Mouse (Mus musculus): ENCODE data around the gene Prss30. TPM values are rescaled to one million over a fixed set of nuclear protein-coding genes. Genes with fewer than 3 reads are reported as not detected.
"Not testable (repeated sequence)": the region's sequence is repeated elsewhere in the genome, so short reads cannot be mapped to it uniquely, and the experiment has no call there.

The Prss30 gene
- total RNA-seq, 2 experiments from 2014 or later: not detected

DNA sequence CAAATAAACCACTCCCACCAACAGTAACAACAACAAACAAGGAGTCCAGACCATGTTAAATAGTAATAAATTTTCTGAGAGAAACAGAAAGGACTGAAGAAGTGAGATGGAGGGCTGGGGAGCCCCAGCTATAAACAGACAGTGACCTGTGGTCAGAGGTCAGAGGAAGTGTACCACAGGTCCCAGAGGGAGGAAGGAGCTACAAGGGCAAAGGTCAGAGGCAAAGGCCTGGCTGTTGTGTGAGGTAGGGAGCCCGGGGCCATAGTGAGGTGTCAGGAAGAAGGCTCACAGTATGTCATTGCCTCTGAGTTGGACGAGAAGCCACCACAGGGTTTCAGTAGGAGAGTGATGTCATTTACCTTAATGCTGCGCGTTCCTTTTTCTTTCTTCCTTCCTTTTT, 2.5 kb upstream of the Prss30 start:
- DNase-seq: no peak

DNA sequence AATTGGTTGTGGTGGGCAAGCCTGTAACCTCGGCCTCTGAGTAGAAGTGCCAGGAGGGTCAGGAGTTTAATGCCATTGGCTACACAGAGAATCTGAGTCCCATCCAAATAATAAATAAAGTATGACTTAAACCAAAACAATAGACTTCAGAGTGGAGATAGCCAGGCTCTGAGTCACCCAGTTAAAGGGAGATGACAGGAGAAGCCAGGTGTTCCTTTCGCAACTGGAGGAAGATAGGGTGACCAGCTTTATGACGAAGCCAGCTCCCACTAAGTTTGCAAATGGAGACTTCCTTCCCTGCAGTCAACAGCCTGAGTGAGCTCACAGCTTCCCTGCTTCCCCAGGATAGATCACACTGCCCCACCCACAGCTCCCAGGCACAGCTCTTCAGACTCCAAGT, 895 bp downstream of the Prss30 start:
- DNase-seq: no peak

DNA sequence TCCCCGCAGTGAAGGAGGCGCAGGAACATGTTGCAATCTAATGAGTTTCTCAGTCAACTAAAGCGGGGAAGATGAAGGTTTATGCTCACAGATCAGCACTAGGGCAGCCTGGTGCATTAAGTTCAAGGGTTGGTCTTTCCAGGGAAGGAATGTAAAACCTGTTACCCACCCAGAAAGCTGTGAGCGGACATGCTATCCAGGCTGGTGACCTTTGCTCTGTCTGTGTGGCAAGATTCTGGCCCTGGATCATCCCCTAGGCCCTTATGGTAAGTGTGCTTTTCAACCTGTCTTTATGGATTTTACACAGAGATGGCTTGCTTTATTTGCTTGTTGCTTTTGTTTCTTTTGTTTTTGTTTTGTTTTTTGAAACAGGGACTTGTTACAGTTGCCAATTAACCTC, 3.7 kb downstream of the Prss30 start:
- no peak for DNase-seq

DNA sequence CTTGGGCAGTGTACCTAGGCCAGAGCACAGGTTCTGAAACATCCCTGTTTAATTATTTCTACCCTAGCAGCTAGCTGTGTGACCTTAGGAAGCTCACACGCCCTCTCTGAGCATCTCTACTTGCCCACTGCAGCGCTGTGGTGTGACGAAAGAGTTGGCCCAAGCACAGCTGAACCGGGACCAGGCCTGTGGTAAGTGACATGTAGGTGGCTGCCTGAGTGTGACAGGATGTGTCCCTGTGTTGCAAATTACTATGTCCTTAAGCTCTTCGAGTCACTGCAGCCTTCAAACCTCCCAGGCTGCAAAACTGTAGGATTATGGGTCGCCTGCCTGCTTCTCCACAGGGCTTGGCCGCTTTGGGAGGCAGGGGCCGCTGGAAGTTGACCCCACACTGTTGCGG, 9.1 kb downstream of the Prss30 start:
- no peak for DNase-seq

DNA sequence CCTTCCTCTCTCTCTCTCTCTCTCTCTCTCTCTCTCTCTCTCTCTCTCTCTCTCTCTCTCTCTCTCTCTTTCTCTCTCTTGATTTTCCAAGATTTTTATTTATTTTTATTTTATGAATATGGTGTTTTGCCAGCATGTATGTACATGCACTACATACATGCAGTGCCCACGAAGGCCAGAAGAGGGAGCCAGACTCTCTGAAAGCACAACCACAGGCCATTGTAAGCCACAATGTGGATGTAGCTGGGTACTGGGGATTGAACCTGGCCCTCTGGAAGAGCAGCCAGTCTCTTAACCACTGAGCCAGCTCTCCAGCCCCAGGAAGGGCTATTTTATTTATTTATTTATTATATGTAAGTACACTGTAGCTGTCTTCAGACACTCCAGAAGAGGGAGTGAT, 11.1 kb downstream of the Prss30 start:
- peak; percentile 84 for DNase-seq

DNA sequence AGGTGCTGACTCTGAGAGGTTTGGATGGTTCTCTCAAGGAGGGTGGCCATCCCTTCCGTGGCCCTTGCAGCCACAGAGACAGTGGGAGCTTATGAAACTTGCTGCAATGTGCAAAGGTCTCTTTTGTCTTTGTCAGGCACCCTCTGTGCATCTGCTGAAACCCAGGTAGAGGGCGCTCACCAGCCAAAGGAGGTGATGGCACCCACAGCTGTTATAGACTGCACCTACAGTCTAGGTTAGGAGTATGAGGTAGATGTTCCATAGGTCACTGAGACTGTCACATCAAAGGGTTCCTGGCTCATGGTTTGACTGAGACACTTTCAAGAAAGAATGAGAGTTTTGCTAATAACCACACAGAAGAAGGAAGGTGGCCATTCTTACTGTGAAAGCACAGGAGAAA, 11.6 kb downstream of the Prss30 start:
- no peak for DNase-seq

DNA sequence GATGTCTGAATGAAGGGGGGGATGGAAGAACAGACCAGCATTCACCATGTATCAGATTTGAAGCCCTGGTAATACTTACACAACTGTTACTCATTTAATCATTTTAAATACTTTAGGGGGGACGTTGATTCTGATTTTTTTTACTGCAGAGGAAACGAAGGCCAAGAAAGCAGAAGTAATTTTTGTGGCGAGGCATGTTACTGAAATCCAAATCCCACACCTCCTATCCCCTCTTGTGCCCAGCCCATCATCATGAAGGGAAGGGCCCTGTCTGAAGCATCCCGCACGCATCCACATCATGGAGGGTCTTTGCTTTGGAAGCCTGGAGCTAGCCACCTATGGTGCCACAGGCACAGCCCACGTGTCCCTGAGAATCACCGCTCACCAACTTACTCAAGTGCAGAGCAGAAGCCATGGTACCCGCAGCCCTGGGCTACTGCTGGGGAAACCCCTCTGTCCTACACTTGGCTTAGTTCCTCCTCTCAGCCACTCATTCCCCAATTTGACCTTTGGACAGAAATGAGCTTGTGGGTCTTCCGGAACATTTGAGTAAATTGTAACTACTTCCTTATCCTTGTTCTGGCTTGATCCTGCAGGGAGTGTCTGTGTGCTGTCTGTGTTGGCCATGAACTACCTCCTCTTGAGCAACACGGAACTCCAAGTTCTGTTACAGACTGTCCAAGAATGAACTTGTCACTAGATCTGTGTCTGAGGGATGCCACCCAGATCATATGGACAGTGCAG, 13.5 kb downstream of the Prss30 start:
- DNase-seq: no peak

DNA sequence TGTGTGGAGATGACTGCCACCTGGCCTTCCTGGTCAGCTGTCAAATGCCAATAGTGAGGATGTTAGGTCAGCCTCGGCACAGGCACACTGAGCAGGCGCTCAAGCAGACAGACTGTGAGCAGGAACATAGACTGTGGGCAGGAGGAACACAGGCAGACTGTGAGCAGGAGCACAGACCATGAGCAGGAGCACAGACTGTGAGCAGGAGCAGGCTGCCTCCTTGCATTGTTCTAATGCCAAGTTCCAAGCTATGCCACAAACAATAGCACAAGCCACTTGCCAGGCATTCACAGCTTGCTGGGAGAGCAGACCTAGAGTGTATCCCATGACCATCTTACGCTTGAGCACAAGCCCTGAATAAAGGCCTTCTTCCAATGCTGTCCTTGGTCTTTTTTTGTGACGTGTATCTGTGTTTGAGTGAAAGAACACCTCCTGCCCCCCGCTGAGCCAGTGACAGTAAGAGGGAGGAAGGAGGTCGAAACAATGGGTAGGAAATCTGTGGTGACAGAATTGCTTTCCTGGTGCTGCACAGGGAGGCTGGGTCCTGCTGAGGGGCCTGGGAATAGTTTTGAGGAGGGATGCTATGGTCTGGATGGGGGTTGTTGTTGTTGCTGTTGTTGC, 14.5 kb downstream of the Prss30 start:
- DNase-seq: no peak

DNA sequence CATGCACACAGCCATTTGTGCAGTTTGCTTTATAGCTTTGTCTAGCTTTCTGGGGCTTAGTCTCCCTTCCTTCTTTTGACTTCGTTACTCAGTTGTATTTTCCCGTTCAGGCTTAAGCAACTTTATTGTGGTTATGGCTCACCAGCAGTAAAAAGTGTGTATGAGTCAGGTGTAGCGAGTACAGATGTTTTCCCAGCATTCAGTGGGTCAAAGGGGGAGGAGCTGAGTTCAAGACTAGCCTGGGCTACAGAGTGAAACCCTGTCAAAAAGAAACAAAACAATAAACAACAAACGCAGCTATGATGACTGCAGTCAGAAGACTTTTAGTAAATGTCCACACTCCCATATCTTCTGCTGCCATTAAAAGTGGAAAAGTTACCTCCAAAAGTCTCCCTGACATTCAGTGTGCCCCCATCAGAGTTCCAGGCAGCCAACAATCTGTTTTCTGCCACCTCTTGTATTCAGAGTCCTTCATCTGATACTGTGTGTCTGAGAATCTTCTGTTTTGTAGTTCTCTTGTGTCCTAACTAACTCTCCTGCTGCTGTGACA, 18.7 kb downstream of the Prss30 start:
- no peak for DNase-seq

DNA sequence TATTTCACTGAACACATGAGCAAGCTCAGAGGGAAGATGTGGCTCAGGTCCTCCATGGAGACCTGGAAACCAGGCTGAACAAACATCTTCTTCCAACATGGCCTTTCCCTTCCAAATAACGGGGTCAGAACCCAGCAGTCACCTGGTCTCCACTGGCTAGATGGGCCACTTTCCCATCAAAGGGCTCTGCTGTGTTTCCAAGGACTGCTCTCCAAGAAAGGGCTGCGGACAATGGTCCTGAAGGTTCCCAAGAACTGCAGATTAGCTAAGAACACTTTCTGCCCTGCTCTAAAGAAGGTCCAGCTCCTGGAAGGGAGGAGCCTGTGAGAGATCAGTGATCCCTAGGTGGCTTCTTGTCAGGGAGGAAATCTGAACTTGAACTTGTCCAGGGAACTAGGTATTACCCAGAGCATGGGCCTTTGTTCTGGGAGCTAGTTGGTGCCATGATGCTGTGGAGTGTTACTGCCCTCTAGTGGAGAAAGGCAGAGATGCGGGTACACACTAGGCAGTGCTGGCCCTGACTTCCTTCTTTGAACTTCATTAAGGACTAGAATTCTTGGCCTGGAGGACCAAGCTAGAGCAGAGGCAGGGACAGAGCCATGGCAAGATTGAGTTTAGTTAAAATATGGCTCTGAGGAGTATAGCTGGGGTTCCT, 20.2 kb downstream of the Prss30 start:
- peak; percentile 86 for DNase-seq

DNA sequence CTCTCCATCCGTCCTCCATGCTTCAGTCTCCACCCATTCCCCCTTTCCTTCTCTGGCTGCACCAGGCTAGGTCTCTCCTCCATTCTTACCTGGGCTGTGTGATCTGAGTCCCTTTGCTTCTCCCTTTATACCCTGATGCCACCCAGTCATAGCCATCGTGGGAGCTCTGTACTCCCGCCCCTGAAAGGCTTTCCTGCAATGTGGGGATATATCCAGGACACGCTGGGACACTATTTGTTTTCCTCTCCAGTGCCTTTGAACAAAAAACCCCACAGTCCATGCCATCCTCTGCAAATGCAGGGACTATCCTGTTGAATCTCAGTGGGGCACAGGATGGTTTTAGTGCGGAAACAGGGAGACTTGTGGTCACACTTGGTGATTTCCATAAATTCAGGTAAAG, 25.2 kb downstream of the Prss30 start, which contains the start of gene Sbpl:
TSS of gene Sbpl (minus strand) at position 101 of the 400 bp plus-strand sequence.
- no peak for DNase-seq

DNA sequence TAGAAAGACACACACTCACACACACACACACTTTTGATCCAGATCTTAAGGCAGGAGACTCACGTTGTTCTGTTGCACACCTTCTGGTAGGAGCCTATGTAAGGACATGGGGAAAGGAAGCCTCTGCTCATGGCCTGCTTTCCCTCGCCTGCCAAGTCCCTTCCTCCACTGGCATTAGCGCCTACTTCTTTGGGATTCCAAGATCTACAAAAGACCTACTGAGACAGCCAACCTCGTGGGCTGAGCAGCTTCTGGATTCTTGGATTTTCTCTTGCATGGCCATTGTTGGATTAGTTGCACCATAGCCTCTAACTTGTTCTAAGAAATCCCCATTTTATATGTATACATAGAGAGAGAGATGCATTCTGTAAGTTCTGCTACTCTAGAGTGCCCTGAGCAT, 29.5 kb downstream of the Prss30 start:
- not testable (repeated sequence) for DNase-seq

DNA sequence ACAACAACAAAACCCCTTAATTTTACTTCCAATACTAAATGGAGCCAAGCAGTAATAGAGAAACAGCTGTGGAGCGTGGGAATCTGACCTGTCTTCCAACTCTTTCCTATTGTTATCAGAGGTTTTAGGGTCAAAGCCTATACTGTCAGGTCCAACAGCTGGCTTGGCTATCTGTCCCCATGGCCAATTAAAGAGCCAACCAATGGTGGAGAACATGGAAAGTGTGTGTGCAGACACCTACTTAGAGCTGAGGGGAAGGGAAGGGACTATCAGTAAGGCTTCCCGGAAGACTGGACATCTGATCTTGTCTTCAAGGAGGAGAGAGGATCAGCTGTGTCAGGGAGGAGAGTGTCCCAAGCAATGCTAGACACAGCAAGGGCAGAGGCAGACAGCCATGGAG, 31.3 kb downstream of the Prss30 start:
- no peak for DNase-seq

DNA sequence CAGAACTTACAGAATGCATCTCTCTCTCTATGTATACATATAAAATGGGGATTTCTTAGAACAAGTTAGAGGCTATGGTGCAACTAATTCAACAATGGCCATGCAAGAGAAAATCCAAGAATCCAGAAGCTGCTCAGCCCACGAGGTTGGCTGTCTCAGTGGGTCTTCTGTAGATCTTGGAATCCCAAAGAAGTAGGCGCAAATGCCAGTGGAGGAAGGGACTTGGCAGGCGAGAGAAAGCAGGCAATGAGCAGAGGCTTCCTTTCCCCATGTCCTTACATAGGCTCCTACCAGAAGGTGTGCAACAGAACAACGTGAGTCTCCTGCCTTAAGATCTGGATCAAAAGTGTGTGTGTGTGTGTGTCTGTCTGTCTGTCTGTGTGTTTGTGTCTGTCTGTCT, 32.9 kb downstream of the Prss30 start:
- not testable (repeated sequence) for DNase-seq

DNA sequence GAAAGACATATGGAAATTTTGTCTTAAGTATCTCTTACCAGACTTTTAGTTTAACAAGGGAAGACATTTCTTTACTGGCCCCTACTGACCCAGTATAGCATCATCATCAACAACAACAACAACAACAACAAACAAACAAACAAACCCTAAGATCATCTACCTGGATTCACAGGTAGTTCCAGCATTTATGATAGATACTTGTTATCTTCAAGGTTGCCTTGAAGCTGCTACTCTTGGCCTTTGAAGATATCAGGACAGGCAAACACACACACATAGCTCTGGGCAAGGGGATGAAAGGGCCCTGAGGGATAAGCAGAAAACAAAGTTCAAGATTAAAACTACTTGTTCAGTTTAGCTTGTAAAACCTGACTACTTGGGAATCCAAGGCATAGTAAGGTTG, 39.0 kb downstream of the Prss30 start, which contains the start of gene Sbp:
TSS of gene Sbp (plus strand) at position 301 of the 400 bp plus-strand sequence.
- DNase-seq: no peak

DNA sequence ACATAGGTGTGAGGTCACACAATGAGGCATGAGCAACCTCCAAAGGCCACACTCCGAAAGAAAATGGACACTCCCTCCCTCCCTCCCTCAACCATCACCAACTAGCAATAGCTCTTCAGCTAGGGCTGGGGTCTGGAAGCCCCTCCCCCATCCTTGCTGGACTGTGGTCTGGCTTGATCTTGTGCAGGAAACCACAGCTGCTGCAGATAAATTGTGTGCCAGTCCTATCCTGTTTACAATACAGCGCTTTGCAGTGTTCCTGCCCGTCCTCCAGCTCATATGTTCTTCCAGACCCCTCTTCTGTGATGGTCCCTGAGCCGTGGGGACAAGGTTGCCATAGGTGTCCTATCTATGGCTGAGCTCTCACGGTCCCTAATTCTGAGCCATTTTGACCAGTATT, 49.2 kb downstream of the Prss30 start:
- no peak for DNase-seq

DNA sequence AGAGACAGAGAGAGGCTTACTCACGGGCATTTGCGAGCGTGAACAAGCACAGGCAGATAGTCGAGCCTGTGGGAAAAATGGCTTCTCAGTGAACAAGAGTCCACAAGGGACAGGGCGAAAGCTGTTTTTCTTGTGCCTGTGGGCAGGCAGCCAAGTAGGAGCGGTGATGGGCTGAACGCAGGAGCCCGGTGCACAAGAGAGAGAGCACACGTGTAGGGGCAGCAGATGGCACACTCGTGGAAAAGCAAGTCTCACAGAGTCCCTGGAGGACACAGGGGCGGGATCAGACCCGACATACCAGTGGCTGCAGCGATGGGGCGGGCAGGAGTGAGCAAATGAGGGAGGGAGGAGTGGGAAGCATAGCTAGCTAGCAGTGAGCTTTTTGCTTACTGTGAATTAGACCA, 55.3 kb downstream of the Prss30 start:
- DNase-seq: peak; percentile 70

DNA sequence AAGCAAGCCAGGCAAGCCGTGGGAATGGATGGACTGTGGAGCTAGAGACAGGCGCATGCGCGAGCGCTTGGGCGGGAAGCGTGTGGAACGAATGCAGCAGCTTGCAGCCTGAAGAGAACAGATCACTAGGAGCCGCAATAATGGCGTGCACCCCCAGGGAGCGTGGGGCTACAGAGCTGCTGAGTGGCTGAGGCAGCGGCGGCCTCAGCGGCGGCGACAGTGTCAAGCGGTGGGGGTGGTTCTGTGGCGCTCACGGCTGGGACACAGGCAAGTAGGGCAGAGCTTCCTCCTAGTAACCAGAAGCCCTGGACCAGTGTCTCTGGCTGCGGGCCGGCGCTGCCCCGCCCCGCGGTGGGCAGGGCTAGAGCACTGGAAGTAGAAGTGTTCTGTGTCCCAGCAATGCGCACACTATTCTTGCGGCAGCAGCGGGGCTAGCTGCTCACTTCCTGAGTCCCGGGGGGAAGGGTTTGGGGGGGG, 55.8 kb downstream of the Prss30 start:
- peak; percentile 91 for DNase-seq

Small RNA genes within 50 kb of the gene (microRNA-seq; reads per million reads assigned to microRNA genes)
- 0 reads per million in 2 experiments for gene Gm27700

Other genes starting within 250 kb of the Prss30 start
- gene Paqr4, start 239.7 kb downstream of the Prss30 start, total RNA-seq (2021): 10 to 100 TPM; 19.1 to 19.3 TPM
- not detected for gene Kremen2, start 234.7 kb downstream of the Prss30 start, total RNA-seq (2021)
- 10 to 100 TPM; 32.8 to 33.4 TPM for gene Flywch1, start 209.0 kb downstream of the Prss30 start, total RNA-seq (2021)
- gene Flywch2, start 194.5 kb downstream of the Prss30 start, total RNA-seq (2021): 1 to 10 TPM; 1.2 to 2.2 TPM
- gene Srrm2, start 190.0 kb downstream of the Prss30 start, total RNA-seq (2021): 100 to 1,000 TPM; 275 to 287 TPM
- 100 to 1,000 TPM; 413 to 427 TPM for gene Elob, start 151.4 kb downstream of the Prss30 start, total RNA-seq (2021)
- gene Prss33, start 144.5 kb downstream of the Prss30 start, total RNA-seq (2021): not detected
- gene Prss32, start 136.7 kb downstream of the Prss30 start, total RNA-seq (2021): not detected
- not detected for gene Prss41, start 136.4 kb downstream of the Prss30 start, total RNA-seq (2021)
- gene Prss21, start 112.5 kb downstream of the Prss30 start, total RNA-seq (2021): not detected
- not detected for gene Dcpp1, start 99.7 kb downstream of the Prss30 start, total RNA-seq (2021)
- not detected for gene Dcpp2, start 99.7 kb downstream of the Prss30 start, total RNA-seq (2021)
- gene Dcpp3, start 63.1 kb downstream of the Prss30 start, total RNA-seq (2021): not detected
- not detected for gene Sbp, start 38.9 kb downstream of the Prss30 start, total RNA-seq (2021)
- gene Sbpl, start 25.3 kb downstream of the Prss30 start, total RNA-seq (2021): not detected
- not detected for gene Prss22, start 17.5 kb upstream of the Prss30 start, total RNA-seq (2021)
- gene Prss27, start 57.6 kb upstream of the Prss30 start, total RNA-seq (2021): not detected
- 10 to 100 TPM; 25.4 to 26.0 TPM for gene Kctd5, start 92.9 kb upstream of the Prss30 start, total RNA-seq (2021)
- 10 to 100 TPM; 62.1 to 62.6 TPM for gene Pdpk1, start 170.4 kb upstream of the Prss30 start, total RNA-seq (2021)
- 10 to 100 TPM; 19.5 to 19.6 TPM for gene Amdhd2, start 183.2 kb upstream of the Prss30 start, total RNA-seq (2021)
- gene Atp6v0c, start 189.1 kb upstream of the Prss30 start, total RNA-seq (2021): 100 to 1,000 TPM; 291 to 298 TPM
- gene Tbc1d24, start 225.0 kb upstream of the Prss30 start, total RNA-seq (2021): 10 to 100 TPM in 1 of 2 experiments, 1 to 10 TPM in 1; 9.6 to 10.9 TPM
- gene Ntn3, start 229.0 kb upstream of the Prss30 start, total RNA-seq (2021): 1 to 10 TPM; 2.3 to 2.4 TPM
- gene Tedc2, start 240.3 kb upstream of the Prss30 start, total RNA-seq (2021): 1 to 10 TPM; 4.2 to 5.1 TPM